Mouse (Mus musculus) limb, embryonic 14.5 days (tissue): ENCODE measurements around the gene Rara. TPM values are rescaled to one million over a fixed set of nuclear protein-coding genes. Genes with fewer than 3 reads are reported as not detected.

Experiments used
- ATAC-seq: fragments of 200-750 bp; cut with Nextera tagmentation; 2 replicates; pipeline ENCODE4 v1.8.0; 2017; ENCODE audit warnings: low read depth, moderate number of reproducible peaks, moderate TSS enrichment; ENCODE audit not compliant: low FRiP score
- DNase-seq: peaks from one replicate; pipeline ENCODE4 v3.0.0-alpha.2; 2015; ENCODE audit warnings: low spot score
- H3K27ac ChIP-seq: fragments of 300-500 bp; sonication (generic); replicated peaks from 2 replicates; pipeline ENCODE4 v1.5.1; 2014; ENCODE audit warnings: low read depth, mild to moderate bottlenecking, low read length, moderate library complexity, mixed read lengths
- H3K27me3 ChIP-seq: fragments of 300-500 bp; sonication (generic); 2 replicates; pipeline ENCODE4 v1.6.1; 2014; ENCODE audit warnings: low read length, mixed read lengths; ENCODE audit not compliant: control insufficient read depth, insufficient read depth
- H3K36me3 ChIP-seq: fragments of 300-500 bp; sonication (generic); 2 replicates; pipeline ENCODE4 v1.6.1; 2014; ENCODE audit warnings: mild to moderate bottlenecking, low read length, moderate library complexity, mixed read lengths; ENCODE audit not compliant: control insufficient read depth, insufficient read depth
- H3K4me1 ChIP-seq: fragments of 300-500 bp; sonication (generic); 2 replicates; pipeline ENCODE4 v1.6.1; 2014; ENCODE audit warnings: antibody characterized with exemption, low read length, mixed read lengths; ENCODE audit not compliant: control insufficient read depth, insufficient read depth
- H3K4me2 ChIP-seq: fragments of 300-500 bp; sonication (generic); replicated peaks from 2 replicates; pipeline ENCODE4 v1.6.1; 2014; ENCODE audit warnings: low read depth, mild to moderate bottlenecking, low read length, moderate library complexity; ENCODE audit not compliant: severe bottlenecking
- H3K4me3 ChIP-seq: fragments of 300-500 bp; sonication (generic); replicated peaks from 2 replicates; pipeline ENCODE4 v1.5.1; 2014; ENCODE audit warnings: low read length
- H3K9ac ChIP-seq: fragments of 300-500 bp; sonication (generic); 2 replicates; pipeline ENCODE4 v1.6.1; 2014; ENCODE audit warnings: mild to moderate bottlenecking, low read depth, low read length, moderate library complexity; ENCODE audit not compliant: severe bottlenecking
- H3K9me3 ChIP-seq: fragments of 300-500 bp; sonication (generic); 2 replicates; pipeline ENCODE4 v1.6.1; 2016; ENCODE audit warnings: low read length; ENCODE audit not compliant: control insufficient read depth
- POLR2A ChIP-seq: fragments of 200-500 bp; IDR thresholded peaks from 2 replicates; pipeline ENCODE4 v1.8.0; 2012; ENCODE audit warnings: inconsistent platforms, mild to moderate bottlenecking, moderate library complexity, borderline replicate concordance; ENCODE audit not compliant: insufficient read depth, insufficient read length; ENCODE audit errors: extremely low read depth
- WGBS: fragments of 180-500 bp; shearing (Covaris S2); extraction: QIAGEN DNeasy Blood & Tissue Kit; methylation state at CpG from one replicate; pipeline ENCODE4 v1.1.7; 2014; 5-methylcytosine and 5-hydroxymethylcytosine counted together
- polyA plus RNA-seq, 2 experiments: library from polyadenylated mRNA; depleted of rRNA in 1 of 2; stranded (reverse) in 1 of 2; unstranded in 1 of 2; fragments of >200 nt; fragmentation: Nextera tagmentation in 1 of 2; extraction: Ambion mirVana in 1 of 2; gene quantifications; 2 replicates each; pipeline versions ENCODE4 v1.2.1 to v1.2.3; 2012 to 2014

Rara gene
- polyA plus RNA-seq, 2 experiments: 39.8 to 52.4 TPM

DNA sequence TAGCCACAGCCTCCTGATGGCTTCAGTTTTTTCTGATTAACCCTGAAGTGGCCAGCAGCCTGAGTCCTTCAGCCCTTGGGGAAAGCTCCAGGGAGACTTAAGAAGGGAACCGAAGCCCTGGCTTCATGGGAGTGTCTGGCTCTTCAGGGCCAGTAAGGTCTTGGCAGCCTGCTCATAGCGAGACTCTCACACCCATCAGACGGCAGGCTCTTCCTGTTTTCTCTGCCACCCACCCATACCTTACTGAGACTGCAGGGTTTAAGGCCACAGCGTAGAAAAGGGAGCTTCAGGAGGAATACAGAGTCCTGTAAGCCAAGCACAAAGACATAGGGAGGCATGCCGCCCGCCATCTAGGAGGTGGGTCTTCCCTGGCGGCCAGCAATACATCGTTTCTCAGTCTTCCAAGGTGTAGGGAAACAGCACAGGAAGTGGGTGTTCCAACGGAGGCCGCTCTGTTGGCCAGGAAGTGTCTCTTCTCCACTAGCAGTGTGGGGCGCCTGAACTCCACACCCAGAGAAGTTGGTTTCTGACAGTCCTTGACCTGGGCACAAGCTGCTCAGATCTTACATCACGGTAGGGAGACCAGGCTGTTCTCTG is 27.0 kb upstream of the Rara start:
- WGBS: 81% methylated on average over 12 of the region's 12 CpGs
- Histone ChIP-seq H3K9me3 (no peaks in the 10 kb centered on the region), H3K36me3 (peaks cover 73% of the 10 kb centered on the region), H3K4me1 (peaks cover 7% of the 10 kb centered on the region), H3K4me2 (no peak overlapping the region), H3K9ac (no peak overlapping the region), H3K27ac (no peak overlapping the region), H3K4me3 (no peak overlapping the region), H3K27me3 (no peaks in the 10 kb centered on the region)
- DNase-seq (no peak), ATAC-seq (no peak)
- no peak for TF ChIP-seq POLR2A

DNA sequence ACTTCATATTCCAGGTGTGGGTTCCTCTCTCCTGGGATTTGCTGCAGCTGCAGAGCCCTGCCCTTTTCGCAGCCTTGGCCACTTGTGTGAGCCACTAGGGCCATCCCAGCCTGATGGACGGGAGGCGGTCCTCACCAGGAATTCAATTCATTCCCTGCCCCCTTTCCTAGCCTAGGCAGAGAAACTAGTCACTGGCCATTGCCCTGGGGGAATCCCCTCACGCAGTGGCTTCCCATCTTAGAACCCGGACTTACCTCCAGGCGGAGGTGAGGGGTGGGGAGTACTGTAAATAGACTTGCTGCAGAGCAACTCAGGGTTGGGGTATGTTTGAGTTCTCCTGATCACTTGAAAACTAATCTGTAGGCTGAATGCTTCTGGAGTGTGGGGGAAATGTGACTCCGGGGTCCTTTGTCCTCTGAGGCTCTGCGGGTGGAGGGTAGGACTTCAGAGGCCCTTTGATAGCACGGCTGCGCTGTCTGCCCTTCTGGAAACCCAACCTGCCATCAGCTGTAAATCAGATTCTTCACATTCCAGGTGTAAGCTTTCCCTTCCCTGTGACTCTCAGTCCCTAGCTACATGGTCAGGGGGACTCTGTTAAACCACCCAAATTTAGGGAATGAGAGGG is 24.9 kb upstream of the Rara start:
- no peaks in the 10 kb centered on the region for H3K9me3 ChIP-seq
- 0 out of 2 replicates have a peak overlapping the region, but pooled peaks have one; percentile 7 for H3K9ac ChIP-seq
- no peak for TF ChIP-seq POLR2A
- DNase-seq: no peak
- peaks cover 55% of the 10 kb centered on the region for H3K36me3 ChIP-seq
- H3K27me3 ChIP-seq: no peaks in the 10 kb centered on the region
- no peak for ATAC-seq
- no peak overlapping the region for H3K4me2 ChIP-seq
- 13% methylated on average over 10 of the region's 10 CpGs for WGBS
- no peak overlapping the region for H3K4me3 ChIP-seq
- H3K27ac ChIP-seq: peak overlapping the region; percentile 48; the same call in 1 of the 2 replicates
- H3K4me1 ChIP-seq: peaks cover 7% of the 10 kb centered on the region

DNA sequence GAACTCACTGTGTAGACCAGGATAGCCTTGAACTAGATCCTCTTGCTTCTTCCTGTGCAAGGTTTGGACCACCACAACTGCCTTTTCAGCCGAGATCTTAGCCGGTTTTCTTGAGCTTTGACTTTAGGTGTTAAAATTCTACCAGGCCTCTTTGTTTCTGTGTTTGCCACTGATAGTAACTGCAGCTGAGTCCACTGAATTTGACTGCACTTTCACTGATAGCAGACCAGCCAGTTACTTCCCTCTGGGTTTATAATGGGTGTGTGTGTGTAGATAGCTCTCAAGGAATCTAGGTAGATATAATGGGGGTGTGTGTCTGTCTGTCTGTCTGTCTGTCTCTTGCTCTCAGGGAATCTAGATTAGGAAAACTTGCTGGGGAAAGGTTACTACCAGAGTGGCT is 23.0 kb upstream of the Rara start:
- Histone ChIP-seq H3K36me3 (peaks cover 41% of the 10 kb centered on the region), H3K4me3 (no peak overlapping the region), H3K9me3 (no peaks in the 10 kb centered on the region), H3K27me3 (no peaks in the 10 kb centered on the region), H3K4me2 (no peak overlapping the region), H3K9ac (no peak overlapping the region), H3K27ac (no peak overlapping the region), H3K4me1 (peaks cover 21% of the 10 kb centered on the region)
- TF ChIP-seq POLR2A: no peak
- ATAC-seq (no peak), DNase-seq (no peak)
- 79% methylated on average over 2 of the region's 2 CpGs for WGBS

DNA sequence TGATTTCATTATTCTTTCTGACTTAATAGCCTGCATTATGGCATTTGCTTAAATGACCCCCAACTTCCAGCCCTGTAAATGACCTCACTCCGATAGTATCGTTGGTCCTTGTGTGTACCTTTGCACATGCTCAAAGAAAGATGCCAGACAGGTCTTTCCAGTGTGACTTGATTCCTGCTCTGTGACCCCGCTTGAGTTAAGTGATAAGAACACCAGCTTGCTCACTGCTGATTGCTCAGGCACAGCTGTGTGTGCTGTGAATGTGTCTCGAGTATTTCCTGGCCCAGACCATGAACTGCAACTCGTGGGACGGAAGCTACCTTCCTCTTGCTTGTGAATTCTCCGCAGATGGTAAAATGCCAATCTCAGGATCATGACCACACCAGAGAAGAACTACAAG is 22.6 kb upstream of the Rara start:
- ATAC-seq (no peak), DNase-seq (no peak)
- no peaks in the 10 kb centered on the region for H3K9me3 ChIP-seq
- peaks cover 36% of the 10 kb centered on the region for H3K36me3 ChIP-seq
- TF ChIP-seq POLR2A: no peak
- H3K4me2 ChIP-seq: no peak overlapping the region
- H3K27me3 ChIP-seq: no peaks in the 10 kb centered on the region
- peaks cover 21% of the 10 kb centered on the region for H3K4me1 ChIP-seq
- H3K9ac ChIP-seq: no peak overlapping the region
- no peak overlapping the region for H3K27ac ChIP-seq
- H3K4me3 ChIP-seq: no peak overlapping the region
- 70% methylated on average over 7 of the region's 7 CpGs for WGBS

DNA sequence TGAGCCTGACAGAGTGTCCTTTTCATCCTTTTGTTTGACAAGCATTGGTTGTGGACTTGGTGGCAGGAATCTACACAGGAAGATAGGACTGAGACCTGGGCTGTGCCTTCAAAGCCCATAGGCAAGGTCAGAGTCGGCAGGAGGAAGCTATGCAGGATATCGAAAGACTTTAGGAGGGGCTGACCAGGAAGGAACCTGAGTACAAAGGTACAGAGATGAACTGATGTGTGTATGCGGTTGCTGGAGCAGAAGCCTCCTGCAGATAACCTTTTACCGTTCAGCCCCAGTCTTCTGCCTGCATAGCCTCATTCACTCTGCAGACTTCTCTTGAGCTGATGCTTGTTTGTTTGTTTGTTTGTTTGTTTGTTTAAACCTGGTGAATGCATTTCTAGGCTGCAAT is 22.0 kb upstream of the Rara start:
- no peak overlapping the region for H3K27ac ChIP-seq

More for the DNA sequence above, 22.0 kb upstream of the Rara start:
- Histone ChIP-seq H3K36me3 (peaks cover 32% of the 10 kb centered on the region), H3K4me1 (peaks cover 21% of the 10 kb centered on the region), H3K9me3 (no peaks in the 10 kb centered on the region), H3K27me3 (no peaks in the 10 kb centered on the region), H3K4me2 (no peak overlapping the region), H3K9ac (no peak overlapping the region), H3K4me3 (no peak overlapping the region)
- no peak for TF ChIP-seq POLR2A
- DNase-seq (no peak), ATAC-seq (no peak)
- WGBS: 88% methylated on average over 4 of the region's 4 CpGs
